Mouse (Mus musculus): ENCODE data around the gene En1. TPM values are rescaled to one million over a fixed set of nuclear protein-coding genes. Genes with fewer than 3 reads are reported as not detected.
A peak's percentile ranks its signal among the peaks of the same experiment; 100 is the strongest.

En1 gene
- total RNA-seq (2012; rRNA removed), result 0.63 and 1.2 TPM in 2 replicates

DNA sequence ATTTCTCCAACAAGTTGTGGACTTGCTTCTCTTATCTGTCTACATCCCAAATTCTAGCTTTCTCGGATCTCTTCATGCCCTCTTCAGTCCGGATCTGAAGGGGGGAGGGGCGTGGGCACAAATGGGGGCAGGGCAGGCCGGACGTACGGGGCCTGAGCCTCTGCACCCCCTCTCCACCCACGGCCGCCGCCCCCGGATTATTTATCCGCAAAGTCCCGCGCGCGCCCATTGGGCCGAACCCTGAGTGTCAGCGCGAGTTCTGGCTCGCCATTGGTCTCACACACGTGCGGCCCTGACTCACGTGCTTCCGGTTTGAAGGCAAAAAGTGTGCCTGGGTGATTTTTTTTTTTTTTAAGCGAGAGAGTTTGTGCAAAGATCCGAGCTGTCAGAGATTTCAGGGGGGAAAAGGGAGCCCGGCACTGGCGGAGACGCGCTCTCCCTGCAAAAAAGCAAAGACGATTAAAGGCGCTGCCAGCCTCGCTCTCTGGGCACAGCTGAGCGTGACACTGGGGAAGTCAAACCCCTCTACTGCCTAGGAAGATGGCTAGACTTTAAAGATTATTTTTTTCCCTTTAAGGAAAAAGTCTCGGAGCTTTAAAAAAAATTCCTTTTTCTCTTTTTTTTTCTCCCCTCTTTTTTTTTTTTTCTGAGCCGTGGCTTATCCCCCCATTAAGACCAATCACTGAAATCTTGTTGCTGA is at the start of gene En1:
Gene En1 (plus strand): TSS at position 388 of the 700 bp plus-strand sequence.
- peak within 1 kb of the TSS; percentile 54; the same call in 1 of the 2 replicates for H3K9ac ChIP-seq (ENCODE audit: insufficient read depth, low read depth, low read length, poor library complexity, severe bottlenecking)
- in situ Hi-C loops (cut with MboI; ENCODE audit: low sequenced_read_pairs in 2 of 2, unreplicated experiment in 2 of 2), result no loop called here
- peak within 1 kb of the TSS; percentile 19 to 63; a peak in 3 of 4 replicates for H3K4me3 ChIP-seq (ENCODE audit: insufficient read depth in 1 of 2, low read depth in 1 of 2, low read length in 2 of 2, poor library complexity in 1 of 2, severe bottlenecking in 1 of 2)
- DNase-seq (ENCODE audit: low read depth, low spot score), result no peak
- no peak within 1 kb of the TSS for H3K27ac ChIP-seq (ENCODE audit: insufficient read depth, low read depth, low read length, poor library complexity, severe bottlenecking)
- TF ChIP-seq ZNF384 (IDR thresholded peaks at IDR 0.05; ENCODE audit: low read depth, low read length) (peak; percentile 80; the same call in 1 of the 2 replicates), ZC3H11A (IDR thresholded peaks at IDR 0.05; ENCODE audit: borderline replicate concordance, low read depth, low read length) (no peak)
- peaks cover 0 to 12% of the 10 kb centered on the region in 2 experiments; a peak in 1 of 4 replicates for H3K4me1 ChIP-seq (ENCODE audit: control insufficient read depth in 2 of 2, insufficient read depth in 2 of 2, low read length in 2 of 2, poor library complexity in 1 of 2)
- H3K36me3 ChIP-seq (ENCODE audit: control insufficient read depth, insufficient read depth, low read length, poor library complexity, severe bottlenecking), result no peaks in the 10 kb centered on the region
- no peaks in the 10 kb centered on the region for H3K9me3 ChIP-seq (ENCODE audit: control insufficient read depth, insufficient read depth, low read depth, low read length)

- DNase-seq (ENCODE audit: low read depth, low spot score), result no peak
- Histone ChIP-seq H3K4me3 (ENCODE audit: insufficient read depth in 1 of 2, low read depth in 1 of 2, low read length in 2 of 2, poor library complexity in 1 of 2, severe bottlenecking in 1 of 2) (no peak overlapping the region), H3K9me3 (ENCODE audit: control insufficient read depth, insufficient read depth, low read depth, low read length) (no peaks in the 10 kb centered on the region), H3K9ac (ENCODE audit: insufficient read depth, low read depth, low read length, poor library complexity, severe bottlenecking) (no peak overlapping the region), H3K27ac (ENCODE audit: insufficient read depth, low read depth, low read length, poor library complexity, severe bottlenecking) (no peak overlapping the region), H3K36me3 (ENCODE audit: control insufficient read depth, insufficient read depth, low read length, poor library complexity, severe bottlenecking) (no peaks in the 10 kb centered on the region), H3K4me1 (ENCODE audit: control insufficient read depth in 2 of 2, insufficient read depth in 2 of 2, low read length in 2 of 2, poor library complexity in 1 of 2) (no peaks in the 10 kb centered on the region)
- TF ChIP-seq CHD2 (IDR thresholded peaks at IDR 0.05; ENCODE audit: low read depth, low read length), result no peak
- TF ChIP-seq MAFK (IDR thresholded peaks at IDR 0.05; ENCODE audit: insufficient read depth, low read depth, low read length), result no peak
- no peak for TF ChIP-seq ZC3H11A (IDR thresholded peaks at IDR 0.05; ENCODE audit: borderline replicate concordance, low read depth, low read length)
- TF ChIP-seq HCFC1 (IDR thresholded peaks at IDR 0.05; ENCODE audit: borderline replicate concordance, insufficient read depth, low read length), result no peak
- TF ChIP-seq ZNF384 (IDR thresholded peaks at IDR 0.05; ENCODE audit: low read depth, low read length), result no peak
- in situ Hi-C loops (cut with MboI; ENCODE audit: low sequenced_read_pairs in 2 of 2, unreplicated experiment in 2 of 2), result no loop called here
Observed at GRCm38 (mm10) chr1:120556926-120557846, 45.0 kb upstream of the En1 start.

GRCm38 (mm10) chr1:120558341-120559285 is 43.6 kb upstream of the En1 start:
- H3K9me3 ChIP-seq (ENCODE audit: control insufficient read depth, insufficient read depth, low read depth, low read length), result no peaks in the 10 kb centered on the region
- in situ Hi-C loops (cut with MboI; ENCODE audit: low sequenced_read_pairs in 2 of 2, unreplicated experiment in 2 of 2), result no loop called here
- no peak overlapping the region for H3K27ac ChIP-seq (ENCODE audit: insufficient read depth, low read depth, low read length, poor library complexity, severe bottlenecking)
- H3K9ac ChIP-seq (ENCODE audit: insufficient read depth, low read depth, low read length, poor library complexity, severe bottlenecking), result no peak overlapping the region
- no peaks in the 10 kb centered on the region for H3K36me3 ChIP-seq (ENCODE audit: control insufficient read depth, insufficient read depth, low read length, poor library complexity, severe bottlenecking)
- no peak for DNase-seq (ENCODE audit: low read depth, low spot score)
- H3K4me3 ChIP-seq (ENCODE audit: insufficient read depth in 1 of 2, low read depth in 1 of 2, low read length in 2 of 2, poor library complexity in 1 of 2, severe bottlenecking in 1 of 2), result no peak overlapping the region
- no peak for TF ChIP-seq MAFK (IDR thresholded peaks at IDR 0.05; ENCODE audit: insufficient read depth, low read depth, low read length)
- TF ChIP-seq ZNF384 (IDR thresholded peaks at IDR 0.05; ENCODE audit: low read depth, low read length), result no peak
- no peak for TF ChIP-seq CHD2 (IDR thresholded peaks at IDR 0.05; ENCODE audit: low read depth, low read length)
- no peak for TF ChIP-seq HCFC1 (IDR thresholded peaks at IDR 0.05; ENCODE audit: borderline replicate concordance, insufficient read depth, low read length)
- TF ChIP-seq ZC3H11A (IDR thresholded peaks at IDR 0.05; ENCODE audit: borderline replicate concordance, low read depth, low read length), result no peak
- no peaks in the 10 kb centered on the region for H3K4me1 ChIP-seq (ENCODE audit: control insufficient read depth in 2 of 2, insufficient read depth in 2 of 2, low read length in 2 of 2, poor library complexity in 1 of 2)

DNA sequence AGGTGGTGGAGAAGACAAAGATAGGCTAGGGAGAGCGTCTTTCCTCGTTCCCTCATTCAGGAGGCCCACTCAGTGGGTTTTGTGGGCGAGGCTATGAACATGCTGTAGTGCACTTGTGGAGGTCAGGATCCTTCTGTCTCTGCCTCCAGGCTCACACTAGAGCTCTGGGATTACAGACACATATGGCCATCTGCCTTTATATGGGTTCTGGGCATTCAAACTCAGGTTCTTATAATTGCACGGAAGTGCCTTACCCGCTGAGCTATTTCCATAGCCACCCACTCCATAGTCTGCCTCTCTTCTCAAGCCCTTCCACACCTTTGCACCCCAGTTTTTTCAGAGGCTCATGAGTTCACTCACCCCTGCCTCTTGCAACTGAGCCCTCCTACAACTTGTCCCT is 42.3 kb upstream of the En1 start:
- in situ Hi-C loops (cut with MboI; ENCODE audit: low sequenced_read_pairs in 2 of 2, unreplicated experiment in 2 of 2), result no loop called here
- TF ChIP-seq ZNF384 (IDR thresholded peaks at IDR 0.05; ENCODE audit: low read depth, low read length) (no peak), HCFC1 (IDR thresholded peaks at IDR 0.05; ENCODE audit: borderline replicate concordance, insufficient read depth, low read length) (no peak), MAFK (IDR thresholded peaks at IDR 0.05; ENCODE audit: insufficient read depth, low read depth, low read length) (no peak), CHD2 (IDR thresholded peaks at IDR 0.05; ENCODE audit: low read depth, low read length) (no peak), ZC3H11A (IDR thresholded peaks at IDR 0.05; ENCODE audit: borderline replicate concordance, low read depth, low read length) (no peak)
- H3K4me3 ChIP-seq (ENCODE audit: insufficient read depth in 1 of 2, low read depth in 1 of 2, low read length in 2 of 2, poor library complexity in 1 of 2, severe bottlenecking in 1 of 2), result no peak overlapping the region
- H3K4me1 ChIP-seq (ENCODE audit: control insufficient read depth in 2 of 2, insufficient read depth in 2 of 2, low read length in 2 of 2, poor library complexity in 1 of 2), result no peaks in the 10 kb centered on the region
- no peak for DNase-seq (ENCODE audit: low read depth, low spot score)
- H3K9me3 ChIP-seq (ENCODE audit: control insufficient read depth, insufficient read depth, low read depth, low read length), result no peaks in the 10 kb centered on the region
- no peak overlapping the region for H3K9ac ChIP-seq (ENCODE audit: insufficient read depth, low read depth, low read length, poor library complexity, severe bottlenecking)
- H3K36me3 ChIP-seq (ENCODE audit: control insufficient read depth, insufficient read depth, low read length, poor library complexity, severe bottlenecking), result no peaks in the 10 kb centered on the region
- no peak overlapping the region for H3K27ac ChIP-seq (ENCODE audit: insufficient read depth, low read depth, low read length, poor library complexity, severe bottlenecking)
